8 mouse cellular contexts compared by ENCODE assay signal in genomic region chr15:68360956-68361908, GRCm38 (mm10).
A peak's percentile ranks its signal among the peaks of the same experiment; 100 is the strongest.
DNase-seq lines count a peak whose midpoint lies in the region; ATAC-seq and TF ChIP-seq lines count a peak whose summit lies in the region.

No protein-coding gene starts in this region.

- 37% methylated on average over 6 of the region's 6 CpGs for WGBS in embryonic facial prominence, embryonic 15.5 days
- WGBS in limb, embryonic 12.5 days, result 45% methylated on average over 6 of the region's 6 CpGs
- 29% methylated on average over 6 of the region's 6 CpGs for WGBS in olfactory bulb, adult 2 months

- peak overlapping the region; percentile 76 for H3K4me3 ChIP-seq in embryonic facial prominence, embryonic 15.5 days (replicated peaks)
- peak overlapping the region; percentile 80 for H3K4me3 ChIP-seq in limb, embryonic 12.5 days (replicated peaks)
- H3K4me3 ChIP-seq in olfactory bulb, adult 2 months (ENCODE audit: insufficient read depth, low read depth, low read length), result peak overlapping the region; percentile 88

- peak overlapping the region; percentile 64; the same call in 1 of the 2 replicates for H3K9ac ChIP-seq in embryonic facial prominence, embryonic 15.5 days
- peak overlapping the region; percentile 84 for H3K9ac ChIP-seq in limb, embryonic 12.5 days (replicated peaks)

- peak overlapping the region; percentile 63 for H3K4me2 ChIP-seq in embryonic facial prominence, embryonic 15.5 days (replicated peaks)
- H3K4me2 ChIP-seq in limb, embryonic 12.5 days, result peak overlapping the region; percentile 77

- peak overlapping the region; percentile 95; the same call in 1 of the 2 replicates for H3K27ac ChIP-seq in embryonic facial prominence, embryonic 15.5 days (replicated peaks)
- no peak overlapping the region for H3K27ac ChIP-seq in limb, embryonic 12.5 days
- no peak overlapping the region for H3K27ac ChIP-seq in olfactory bulb, adult 2 months (ENCODE audit: insufficient read depth, low read depth, low read length)

- TF ChIP-seq POLR2A in olfactory bulb, adult 2 months (IDR thresholded peaks at IDR 0.05; ENCODE audit: insufficient read depth, low read depth, low read length), result no peak

- no peaks in the 10 kb centered on the region for H3K27me3 ChIP-seq in embryonic facial prominence, embryonic 15.5 days
- no peaks in the 10 kb centered on the region for H3K27me3 ChIP-seq in limb, embryonic 12.5 days

- no peak for ATAC-seq in embryonic facial prominence, embryonic 15.5 days (ENCODE audit: insufficient number of reproducible peaks, low FRiP score, low TSS enrichment, low read depth)
- no peak for ATAC-seq in limb, embryonic 12.5 days (ENCODE audit: insufficient number of reproducible peaks, insufficient read depth, low FRiP score, low TSS enrichment, low read depth)

- peak; percentile 29 for DNase-seq in cerebellum, adult 11-12 months
- no peak for DNase-seq in cerebellum, adult 8-10 months
- DNase-seq in A20 (ENCODE audit: low read depth, low spot score), result peak; percentile 21
- no peak for DNase-seq in gastrocnemius, postnatal 10 days
- DNase-seq in adrenal gland, postnatal 25 days, result no peak

- peaks cover 11% of the 10 kb centered on the region for H3K4me1 ChIP-seq in embryonic facial prominence, embryonic 15.5 days
- H3K4me1 ChIP-seq in limb, embryonic 12.5 days (replicated peaks), result peaks cover 9% of the 10 kb centered on the region
- H3K4me1 ChIP-seq in olfactory bulb, adult 2 months (ENCODE audit: control insufficient read depth, insufficient read depth, low read length), result no peaks in the 10 kb centered on the region

- H3K36me3 ChIP-seq in embryonic facial prominence, embryonic 15.5 days, result no peaks in the 10 kb centered on the region
- no peaks in the 10 kb centered on the region for H3K36me3 ChIP-seq in limb, embryonic 12.5 days

- no peaks in the 10 kb centered on the region for H3K9me3 ChIP-seq in embryonic facial prominence, embryonic 15.5 days (replicated peaks)
- H3K9me3 ChIP-seq in limb, embryonic 12.5 days, result no peaks in the 10 kb centered on the region

- TF ChIP-seq CTCF in olfactory bulb, adult 2 months (IDR thresholded peaks at IDR 0.05; ENCODE audit: insufficient read depth, low read depth, low read length), result no peak

Comparison
In these comparisons a context has a peak if more than half of its experiments do, and no peak if none do; other contexts are left out.
1. DNase-seq: peak in cerebellum, adult 11-12 months (single experiment) and A20 (single experiment); none in cerebellum, adult 8-10 months (single experiment), gastrocnemius, postnatal 10 days (single experiment) and adrenal gland, postnatal 25 days (single experiment).
2. Peak in every context shown above with its lines, with median percentiles within 50 percentile points of each other: H3K4me3 ChIP-seq.